Mouse (Mus musculus) urinary bladder, postnatal 4 days (tissue): Measurements from ENCODE around the gene Il1r2.

Experiments used
- DNase-seq, 2 experiments: peaks; one replicate each; pipeline ENCODE4 v3.0.0; 2021 to 2022; ENCODE audit warnings: low spot score in 2 of 2

The Il1r2 gene

DNA sequence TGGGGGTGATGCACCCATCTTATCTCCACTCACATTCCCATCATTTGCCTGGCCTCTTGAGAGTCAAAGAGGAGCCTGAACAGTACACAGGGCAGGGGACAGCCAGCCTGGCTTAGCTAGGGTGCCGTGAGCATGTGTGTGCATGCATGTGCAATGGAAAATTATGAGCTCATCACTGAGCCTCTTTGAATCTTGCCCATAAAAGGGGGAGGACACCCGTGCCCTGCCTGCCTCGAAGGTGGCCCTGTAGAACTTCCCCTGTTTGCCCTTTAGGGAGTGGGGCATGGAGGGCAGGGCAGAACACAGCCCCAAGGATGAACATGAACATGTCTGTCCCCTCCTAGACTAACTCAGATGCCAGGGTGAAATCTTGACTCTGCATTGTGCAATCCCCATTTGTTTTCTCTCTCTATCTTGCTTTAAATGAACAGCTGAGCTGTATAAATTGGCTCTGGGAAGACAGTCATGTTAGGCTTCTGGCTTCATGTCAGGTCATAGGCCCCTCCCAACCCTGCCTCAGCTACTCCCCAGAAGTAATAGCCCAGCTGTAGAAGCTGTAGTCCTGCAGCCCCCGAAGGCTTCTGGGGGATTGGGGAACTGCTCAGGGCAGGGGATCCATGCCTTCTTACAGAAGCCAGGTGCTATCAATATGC is 14.6 kb upstream of the Il1r2 start:
- peak in 1 of 2 experiments; percentile 42 for DNase-seq

DNA sequence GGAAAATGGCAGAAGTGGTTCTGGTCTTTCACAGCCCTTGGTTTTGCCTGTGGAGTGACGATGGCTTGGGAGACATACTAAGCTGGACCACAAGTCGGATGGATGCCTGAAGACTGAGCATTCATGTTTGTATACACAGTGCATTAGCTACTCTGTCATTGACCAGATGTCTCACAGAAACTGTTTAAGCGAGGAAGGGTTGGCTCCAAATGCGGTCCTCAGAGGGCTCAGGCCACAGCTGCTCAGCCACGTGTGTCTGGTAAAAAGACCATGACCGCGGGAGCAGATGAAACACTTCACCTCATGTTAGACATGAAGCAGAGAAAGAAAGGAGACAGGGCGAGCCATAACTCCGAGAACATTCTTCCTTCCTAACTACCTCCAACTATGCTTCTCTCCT is 12.5 kb upstream of the Il1r2 start:
- DNase-seq: no peak

DNA sequence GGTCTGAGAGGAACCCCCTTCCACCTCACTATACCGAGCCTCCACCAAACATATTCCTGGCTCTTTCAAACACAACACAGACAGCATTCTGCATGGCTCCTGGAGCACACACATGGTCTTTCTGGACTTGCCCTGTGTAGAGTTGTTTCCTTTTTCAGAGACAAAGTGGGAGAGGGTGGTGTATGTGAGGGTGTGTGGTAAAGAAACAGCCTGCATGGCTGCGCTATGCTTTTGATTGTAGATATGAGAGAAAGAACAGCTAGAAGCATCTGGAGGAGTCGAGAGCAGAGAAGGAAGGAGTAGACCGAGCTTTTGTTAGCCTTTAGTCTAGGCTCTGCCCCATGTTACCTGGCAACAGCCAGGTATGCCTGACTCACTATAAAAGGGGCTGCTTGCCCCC is 10.5 kb upstream of the Il1r2 start:
- no peak for DNase-seq

DNA sequence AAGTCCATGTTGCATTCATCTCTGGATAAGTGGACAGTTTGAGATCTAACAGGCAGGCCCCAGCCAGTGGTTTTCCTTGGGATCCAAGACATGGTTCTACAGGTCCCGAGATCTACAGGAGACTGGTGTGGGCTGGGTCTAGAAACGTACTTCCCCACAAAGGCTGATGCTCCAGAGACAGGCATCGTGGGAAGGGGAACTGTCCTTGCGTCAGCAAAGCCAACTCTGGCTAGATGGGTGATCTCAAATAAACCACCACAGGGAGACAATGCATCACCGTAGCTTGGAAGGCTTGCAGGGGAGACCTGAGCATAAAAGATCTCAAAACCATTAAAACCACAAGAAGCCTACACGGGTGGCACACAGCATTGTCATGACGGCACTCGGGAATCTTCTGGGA is 9.4 kb upstream of the Il1r2 start:
- no peak for DNase-seq

DNA sequence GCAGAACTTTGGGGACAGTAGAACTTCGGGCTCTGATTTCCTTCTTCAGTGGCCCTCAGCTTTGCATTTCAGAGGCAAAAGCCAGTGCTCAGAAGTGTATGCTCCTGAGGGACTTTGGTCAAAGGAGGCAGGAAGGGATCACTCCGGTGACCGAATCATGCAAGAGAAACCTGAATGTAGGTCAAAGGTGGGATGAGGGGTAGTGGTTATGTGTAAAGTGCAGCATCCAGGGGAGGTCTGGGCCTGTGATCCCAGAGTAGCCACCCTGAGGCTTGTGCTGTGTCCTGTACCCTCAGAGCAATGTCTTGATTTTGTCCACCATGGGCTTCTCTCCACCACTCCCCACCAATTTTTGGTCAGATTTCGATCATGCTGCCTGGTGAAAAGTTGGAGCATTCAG is 1.3 kb upstream of the Il1r2 start:
- DNase-seq: no peak

DNA sequence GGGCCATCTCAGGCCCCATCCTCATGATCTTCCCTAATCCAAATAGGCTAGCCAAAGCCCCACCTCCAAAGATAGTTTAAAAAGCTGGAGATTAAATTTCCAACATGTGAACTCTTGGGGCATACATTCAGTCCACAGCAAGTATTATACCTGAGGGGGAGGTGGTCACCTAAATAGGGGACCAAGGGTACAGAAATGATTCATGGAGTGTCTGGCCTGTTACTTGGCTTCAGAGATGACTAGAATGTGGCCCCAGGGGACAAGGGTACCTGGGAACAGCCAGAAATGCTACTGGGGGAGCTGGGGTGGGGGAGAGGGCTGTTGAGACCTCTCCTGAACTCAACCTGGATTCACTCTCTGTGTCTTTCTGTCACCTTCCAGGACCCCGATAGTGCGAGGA is 3.4 kb downstream of the Il1r2 start:
- no peak for DNase-seq

DNA sequence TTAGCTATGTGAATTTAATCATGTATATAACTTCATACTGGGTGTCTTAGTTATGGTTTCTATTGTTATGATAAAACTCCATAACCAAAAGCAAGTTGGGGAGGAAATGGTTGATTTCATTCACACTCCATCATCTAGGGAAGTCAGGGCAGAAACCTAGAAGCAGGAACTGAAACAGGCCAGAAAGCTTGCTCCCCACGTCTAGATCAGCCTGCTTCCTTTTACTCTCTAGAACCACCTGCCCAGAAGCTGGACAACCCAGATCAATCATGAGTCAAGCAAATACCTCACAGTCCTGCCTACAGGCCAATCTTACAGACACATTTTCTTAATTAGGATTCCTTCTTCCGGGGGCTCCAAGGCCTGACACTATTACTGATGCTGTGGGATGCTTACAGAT is 7.2 kb downstream of the Il1r2 start:
- no peak for DNase-seq

DNA sequence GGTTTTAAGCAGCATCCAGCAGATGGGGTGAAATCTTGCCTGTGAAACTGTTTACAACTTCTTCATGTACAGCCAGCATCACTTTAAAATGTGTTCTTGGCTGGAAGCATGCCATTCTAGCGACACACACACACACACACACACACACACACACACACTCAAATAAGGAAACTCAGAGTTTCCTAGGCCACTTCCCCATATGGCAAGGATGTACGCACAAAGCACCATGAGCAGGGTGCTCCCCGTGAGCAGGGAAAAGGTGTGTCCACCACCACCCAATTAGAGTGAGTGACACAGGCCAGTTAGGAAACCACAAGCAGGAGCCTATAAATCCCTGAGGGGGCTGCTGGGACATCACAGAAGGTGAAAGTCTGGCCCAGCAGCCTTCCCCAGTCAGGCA is 10.5 kb downstream of the Il1r2 start:
- no peak for DNase-seq

DNA sequence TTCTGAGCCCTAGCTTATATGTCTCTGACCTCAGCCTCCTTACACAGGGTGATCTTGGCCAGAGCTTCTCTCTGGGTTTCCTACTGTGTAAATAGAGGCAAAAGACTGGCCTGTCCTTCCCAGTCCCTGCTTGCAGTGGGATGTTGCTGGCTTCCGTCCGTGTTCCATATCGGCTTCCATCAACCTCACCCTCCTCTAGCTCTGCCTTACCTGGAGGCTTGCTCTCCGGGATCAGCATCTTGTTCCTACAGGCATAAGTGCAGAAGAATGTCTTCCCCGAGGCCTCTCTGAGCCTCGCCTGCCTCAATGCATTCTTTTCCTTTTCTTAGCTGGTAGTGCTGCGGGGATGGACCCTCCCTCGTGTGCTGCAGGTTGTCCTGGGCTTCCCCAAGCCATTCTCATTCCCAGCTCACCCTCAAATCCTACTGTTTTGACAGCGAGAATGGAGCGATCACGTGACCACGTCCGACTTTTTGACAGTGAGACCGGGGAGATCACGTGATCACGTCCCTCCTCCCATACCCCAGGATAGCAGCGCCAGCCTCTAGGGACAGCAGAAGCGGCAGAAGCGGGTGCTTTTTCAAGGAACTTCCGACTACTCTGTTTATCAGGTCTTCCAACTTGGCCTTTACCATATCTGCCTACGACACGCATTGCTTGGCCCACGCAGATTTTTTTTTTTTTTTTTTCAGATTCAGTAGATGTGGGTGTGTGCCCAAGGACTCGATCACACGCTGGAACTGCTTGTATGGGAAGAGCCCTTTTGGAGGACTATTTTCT is 11.7 kb downstream of the Il1r2 start:
- peak; percentile 41 to 62 for DNase-seq

DNA sequence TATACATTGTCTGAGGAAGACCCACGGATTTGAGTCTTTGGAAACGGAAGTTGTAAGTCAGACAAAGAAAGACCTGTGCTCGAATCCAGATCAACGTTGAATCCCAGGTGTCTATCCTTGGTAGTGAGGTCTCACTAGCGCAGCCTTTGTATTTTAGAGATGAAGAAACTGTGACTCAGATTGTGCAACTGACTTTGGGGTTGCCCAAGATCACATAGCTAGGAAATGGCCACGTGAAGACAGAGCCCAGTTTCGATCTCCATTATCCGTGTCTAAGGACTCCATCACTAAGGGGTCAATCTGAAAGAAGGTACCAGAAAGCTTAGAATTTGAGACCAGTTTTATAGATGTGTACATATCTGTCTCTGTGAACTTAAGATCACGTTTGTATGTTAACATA is 17.3 kb downstream of the Il1r2 start:
- no peak for DNase-seq

DNA sequence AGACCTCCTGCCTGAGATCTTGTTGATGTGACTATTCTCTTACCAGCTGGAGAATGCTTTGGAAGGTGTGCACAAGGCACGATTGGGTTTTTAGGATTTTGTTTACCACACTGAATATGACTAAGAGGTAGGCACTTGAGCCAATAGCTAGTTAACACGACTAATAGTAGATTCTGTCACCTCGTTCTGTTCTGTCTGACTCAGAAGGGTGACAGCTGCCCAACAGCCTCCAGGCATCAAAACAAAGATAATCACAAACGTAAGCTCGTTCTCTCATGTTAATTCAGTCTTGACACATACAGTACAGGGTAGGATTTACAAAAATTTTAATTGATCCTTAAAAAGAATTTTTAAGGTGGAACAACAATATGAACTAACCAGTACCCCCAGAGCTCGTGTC is 18.7 kb downstream of the Il1r2 start:
- DNase-seq: no peak

DNA sequence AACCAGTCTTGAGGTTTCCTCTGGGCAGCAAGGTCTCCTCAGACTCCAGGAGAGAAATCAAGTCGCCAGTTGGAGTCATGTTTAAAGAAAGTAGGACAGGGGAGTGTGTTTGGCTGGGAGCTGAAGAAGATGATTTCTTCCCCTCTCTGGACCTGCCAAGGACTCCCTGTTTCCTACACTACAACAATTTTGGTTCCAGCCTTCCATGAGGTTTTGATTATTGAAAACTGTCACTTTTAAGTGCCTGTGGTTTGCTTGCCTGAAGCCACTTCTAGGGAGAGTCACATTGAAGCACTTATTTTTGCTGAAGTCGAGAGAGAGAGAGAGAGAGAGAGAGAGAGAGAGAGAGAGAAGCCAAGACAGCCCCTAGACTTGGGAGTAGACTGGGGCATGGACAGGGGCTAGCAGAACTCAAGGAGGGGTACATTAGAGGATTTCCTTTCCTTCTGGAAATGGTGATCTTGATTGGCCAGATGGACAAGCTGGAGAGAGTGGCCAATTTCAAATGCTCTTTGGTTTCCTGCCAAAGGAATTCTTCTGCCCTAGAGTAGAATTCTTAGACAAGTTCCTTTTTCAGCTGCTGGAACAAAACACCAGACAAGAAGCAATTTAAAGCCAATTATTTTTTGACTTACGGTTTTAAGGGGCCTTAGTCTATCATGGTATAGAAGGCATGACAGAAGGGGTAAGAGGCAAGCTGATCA is 20.9 kb downstream of the Il1r2 start:
- DNase-seq: no peak

DNA sequence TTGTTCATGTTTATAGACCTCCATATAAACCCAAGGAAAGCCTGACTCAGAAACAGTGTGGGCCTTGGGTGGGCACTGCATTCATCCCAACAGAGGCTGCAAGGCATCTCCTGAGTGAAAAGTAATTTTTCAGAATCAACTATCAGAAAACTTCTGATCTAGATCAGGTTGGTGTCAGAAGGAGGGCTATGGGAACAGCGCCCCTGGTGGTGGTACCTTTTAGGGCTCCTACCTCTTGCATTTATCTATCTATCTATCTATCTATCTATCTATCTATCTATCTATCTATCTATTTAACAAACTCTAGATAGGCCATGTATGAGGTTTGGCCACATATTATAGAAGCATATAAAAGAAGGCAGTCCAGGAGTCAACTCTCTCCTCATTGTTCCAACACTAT is 21.7 kb downstream of the Il1r2 start:
- no peak for DNase-seq

DNA sequence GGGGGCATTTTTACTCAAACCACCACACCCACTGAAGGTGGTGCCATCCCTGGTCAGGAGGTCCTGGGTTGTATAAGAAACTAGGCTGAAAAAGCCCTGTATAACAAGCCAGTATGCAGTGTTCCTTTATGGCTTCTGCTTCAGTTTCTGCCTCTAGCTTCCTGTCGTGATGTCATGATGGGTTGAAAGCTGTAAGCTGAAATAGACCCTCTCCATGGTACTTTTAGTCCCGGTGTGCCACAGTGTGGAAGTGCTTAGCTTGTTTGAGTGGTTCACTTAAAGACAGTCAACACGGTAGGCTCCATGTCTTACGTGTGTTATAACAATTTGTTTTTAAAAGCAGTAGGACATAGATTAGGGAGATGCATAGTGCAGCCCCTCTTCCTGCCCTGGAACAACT is 32.4 kb downstream of the Il1r2 start:
- DNase-seq: no peak

DNA sequence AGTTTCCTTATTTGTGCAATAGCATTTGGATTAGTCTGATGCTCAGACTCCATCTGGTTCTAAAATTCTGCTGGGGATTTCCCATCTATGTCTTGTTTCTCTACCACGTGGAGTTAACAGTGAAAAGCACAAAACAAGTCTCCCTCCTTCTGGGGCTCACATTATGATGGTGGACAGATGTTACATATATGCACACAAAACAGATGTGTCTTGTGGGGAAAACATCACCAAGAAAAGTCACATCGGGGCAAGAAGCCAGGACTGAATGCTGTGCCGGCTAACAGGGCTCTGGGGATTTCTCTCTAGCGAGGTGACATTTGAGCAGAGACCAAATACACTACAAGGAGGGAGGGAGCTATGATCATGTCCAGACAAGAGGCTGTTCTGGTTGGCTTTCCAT is 32.8 kb downstream of the Il1r2 start:
- no peak for DNase-seq

DNA sequence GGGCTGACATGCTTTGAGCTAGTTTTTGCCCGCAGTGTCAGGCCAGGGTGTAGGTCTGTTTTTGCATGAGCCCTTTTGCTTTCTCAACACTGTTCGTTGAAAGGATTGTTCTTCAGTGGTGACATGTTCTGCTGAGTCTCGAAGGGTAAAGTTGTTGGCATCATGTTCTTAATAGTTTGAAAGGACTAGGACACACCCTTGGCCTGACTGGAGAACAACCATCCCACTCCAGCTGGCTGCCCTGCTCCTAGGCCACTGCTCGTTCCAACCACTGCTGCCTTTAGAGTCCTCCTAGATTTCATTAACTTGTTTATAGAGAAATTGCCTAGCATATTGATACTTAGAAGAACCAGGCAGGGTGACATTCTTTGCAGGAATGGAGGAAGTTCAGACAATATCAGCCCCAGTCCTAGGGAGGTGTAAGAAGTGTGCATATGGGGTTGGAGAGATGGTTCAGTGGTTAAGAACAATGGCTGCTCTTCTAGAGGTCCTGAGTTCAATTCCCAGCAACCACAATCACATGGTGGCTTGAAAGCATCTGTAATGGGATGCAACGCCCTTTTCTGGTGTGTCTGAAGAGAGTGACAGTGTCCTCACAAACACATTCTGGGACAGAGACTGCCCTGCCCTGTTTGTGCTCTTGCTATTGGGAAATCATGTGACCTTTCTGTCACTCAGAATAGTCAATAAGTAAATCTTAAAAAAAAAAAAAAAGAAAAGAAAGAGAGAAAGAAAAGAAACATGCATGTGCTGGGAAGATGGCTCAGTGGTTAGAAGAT is 34.3 kb downstream of the Il1r2 start:
- DNase-seq: no peak

DNA sequence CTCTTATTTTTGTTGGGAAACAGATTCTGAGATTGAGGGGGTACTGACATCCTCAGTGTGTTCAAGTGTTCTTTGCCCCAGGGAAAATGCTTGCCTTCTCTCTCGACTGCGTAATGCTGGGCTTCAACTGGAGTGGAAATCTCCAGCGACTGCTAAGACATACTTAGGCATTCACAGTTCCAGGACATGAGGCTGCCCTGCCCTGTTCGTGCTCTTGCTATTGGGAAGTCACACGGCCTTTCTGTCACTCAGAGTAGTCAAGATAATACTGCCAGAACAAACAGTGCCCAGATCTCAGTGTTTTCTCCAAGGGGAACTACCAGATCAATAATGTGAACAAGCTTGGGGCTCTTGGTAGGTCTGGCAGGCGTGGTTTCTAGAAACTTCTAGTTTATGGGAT is 35.9 kb downstream of the Il1r2 start:
- no peak for DNase-seq

DNA sequence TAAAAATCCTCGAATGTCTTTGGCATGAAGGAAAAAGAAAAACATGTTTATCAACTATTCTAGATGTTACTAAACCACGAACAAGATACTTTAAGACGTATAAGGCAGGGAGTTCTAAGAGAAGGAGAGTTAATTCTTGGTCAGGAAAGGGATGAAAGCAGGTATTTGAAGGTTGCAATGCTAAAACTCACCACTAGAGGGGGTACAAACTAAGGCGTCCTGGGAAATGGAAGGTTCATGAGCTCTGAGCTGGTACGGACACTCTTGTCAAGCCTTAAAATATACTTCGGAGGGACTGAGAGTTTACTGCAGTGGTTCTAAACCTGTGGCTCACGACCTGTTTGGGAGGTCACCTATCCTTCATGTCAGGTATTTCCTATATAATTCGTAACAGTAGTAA is 41.4 kb downstream of the Il1r2 start:
- DNase-seq: no peak

DNA sequence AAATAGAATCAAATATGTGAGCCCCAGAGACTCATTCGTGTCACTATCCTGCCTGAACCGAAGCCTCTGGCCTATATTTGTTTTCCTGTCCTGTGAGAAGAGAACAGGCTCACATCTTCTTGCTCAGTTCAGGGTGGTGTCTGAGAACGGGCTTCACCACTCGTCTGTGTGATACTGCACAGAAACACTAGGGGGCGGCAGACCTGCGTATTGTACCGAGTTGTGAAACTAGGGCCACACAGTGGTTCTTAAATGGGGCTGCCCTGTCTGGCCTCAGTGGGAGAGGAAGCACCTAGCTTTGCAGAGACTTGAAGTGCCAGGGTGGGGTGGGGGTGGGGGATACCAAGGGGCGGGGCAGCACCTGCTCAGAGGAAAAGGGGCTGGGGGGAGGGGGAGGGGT is 42.5 kb downstream of the Il1r2 start:
- DNase-seq: peak; percentile 72 to 87

DNA sequence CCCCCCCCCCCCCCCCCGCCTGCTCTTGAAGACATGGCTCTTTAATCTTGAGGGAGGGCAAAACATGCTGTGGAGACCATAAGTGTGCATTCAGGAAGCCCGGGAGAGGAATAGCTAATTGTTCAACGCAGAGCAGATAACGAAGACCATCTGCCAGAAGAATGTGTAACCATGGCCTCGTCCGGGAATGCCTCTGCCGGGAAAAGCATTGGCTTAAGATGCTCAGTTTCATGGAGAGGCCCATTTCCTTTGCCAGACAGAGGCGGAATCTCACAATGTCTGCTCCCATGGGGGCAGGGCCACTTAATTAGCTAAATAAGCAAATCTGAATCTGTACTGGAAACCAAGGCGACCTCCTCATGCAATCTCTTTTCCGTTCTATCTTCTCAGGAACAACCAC is 43.7 kb downstream of the Il1r2 start:
- DNase-seq: no peak

DNA sequence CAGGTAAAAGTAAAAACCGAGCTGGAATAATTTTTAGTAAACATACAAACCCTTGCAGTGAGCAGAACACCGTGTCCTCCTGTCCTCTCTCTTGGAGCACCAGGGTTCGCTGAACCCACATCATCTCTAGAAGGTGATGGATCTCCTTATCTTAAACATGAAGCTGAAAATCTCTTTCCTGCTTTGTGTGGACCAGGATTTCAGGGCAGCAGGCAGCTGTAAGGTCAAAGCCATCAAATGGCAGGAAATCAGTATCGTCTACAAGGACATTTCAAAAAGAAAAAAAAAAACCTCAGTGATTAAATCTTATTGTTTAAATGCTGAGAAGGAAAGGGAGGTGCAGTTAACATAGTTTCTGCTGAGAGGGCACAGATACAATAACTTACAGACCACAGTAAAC is 50.4 kb downstream of the Il1r2 start:
- DNase-seq: no peak

DNA sequence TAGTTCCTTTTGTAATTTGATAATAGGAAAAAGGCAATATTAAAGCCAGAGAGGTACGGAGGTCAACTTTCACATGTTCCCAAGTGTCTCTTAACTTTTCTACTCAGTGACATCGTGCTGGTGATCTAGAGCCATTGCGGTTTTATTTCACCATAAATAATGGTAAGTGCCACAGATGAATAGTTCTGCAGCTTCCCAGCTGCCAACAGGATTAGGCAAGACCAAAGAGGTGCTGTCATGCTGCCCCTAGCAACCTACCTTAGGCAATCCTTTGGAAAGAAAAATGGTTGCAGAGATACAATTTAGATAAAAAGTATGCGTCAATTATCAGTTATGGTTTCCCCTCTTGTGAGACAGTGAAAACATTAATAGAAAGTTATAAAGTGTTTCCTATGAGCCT is 54.6 kb downstream of the Il1r2 start:
- DNase-seq: no peak
